Mouse (Mus musculus) adrenal gland, postnatal 0 days (tissue): Measurements from ENCODE around the gene Gm13275. TPM values are rescaled to one million over a fixed set of nuclear protein-coding genes. Genes with fewer than 3 reads are reported as not detected.

Experiments used
- polyA plus RNA-seq: library from polyadenylated mRNA; unstranded; fragments of >200 nt; fragmentation: Nextera tagmentation; extraction: Ambion mirVana; gene quantifications from 2 replicates; pipeline ENCODE4 v1.2.1, GENCODE M21; 2015

Gm13275 gene
- not detected in 2 replicates for polyA plus RNA-seq

GRCm38 (mm10) chr4:88793936-88794675, at the start of gene Gm13275:
Gm13275 (plus strand) TSS chr4:88794487.

DNA sequence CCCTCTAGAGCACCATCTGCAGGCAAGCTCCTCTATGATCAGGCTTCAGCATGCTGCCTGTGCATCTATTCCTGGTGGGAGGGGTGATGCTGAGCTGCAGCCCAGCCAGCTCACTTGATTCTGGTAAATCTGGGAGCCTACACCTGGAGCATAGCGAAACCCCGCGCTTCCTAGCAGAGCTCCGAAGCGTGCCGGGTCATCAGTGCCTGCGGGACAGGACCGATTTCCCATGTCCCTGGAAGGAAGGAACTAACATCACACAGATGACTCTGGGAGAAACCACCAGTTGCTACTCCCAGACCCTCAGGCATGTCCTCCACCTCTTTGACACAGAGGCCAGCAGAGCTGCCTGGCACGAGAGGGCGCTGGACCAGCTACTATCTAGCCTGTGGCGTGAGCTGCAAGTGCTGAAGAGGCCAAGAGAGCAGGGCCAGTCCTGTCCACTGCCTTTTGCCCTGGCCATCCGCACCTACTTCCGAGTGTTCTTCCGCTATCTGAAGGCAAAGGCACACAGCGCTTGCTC, 39.4 kb upstream of the Gm13275 start, which contains the start of gene Gm13271:
Gene Gm13271 (plus strand): TSS at position 51 of the 523 bp plus-strand sequence.

GRCm38 (mm10) chr4:88759610-88760268, 34.5 kb upstream of the Gm13275 start, which contains the start of gene Gm13283:
Gm13283 (plus strand) TSS chr4:88760119.

DNA sequence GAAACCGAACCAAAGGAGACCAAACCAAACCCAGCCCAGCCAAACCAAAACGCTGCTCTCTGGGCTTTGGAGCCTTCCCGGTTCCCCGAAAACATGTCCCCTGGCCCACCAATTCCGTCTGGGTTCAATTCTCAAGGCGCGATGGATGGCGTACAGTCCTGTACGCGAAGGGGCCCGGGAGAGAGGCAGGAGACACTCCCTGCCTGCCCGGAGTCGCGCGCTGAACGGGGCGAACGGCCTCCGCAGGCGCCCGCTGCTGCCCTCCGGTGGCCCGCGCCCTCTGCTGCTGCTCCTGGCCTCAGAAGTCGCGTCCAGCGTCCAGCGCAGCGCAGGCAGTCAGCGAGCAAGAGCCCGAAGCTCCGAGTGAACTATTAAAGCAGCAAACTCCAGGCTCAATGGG, 20.8 kb upstream of the Gm13275 start, which contains the start of gene Gm13290:
Gene Gm13290 (plus strand): TSS at position 301 of the 400 bp plus-strand sequence.

GRCm38 (mm10) chr4:88776622-88777021, 17.7 kb upstream of the Gm13275 start, which contains the start of gene Gm13289:
Gm13289 (plus strand) TSS chr4:88776922.

DNA sequence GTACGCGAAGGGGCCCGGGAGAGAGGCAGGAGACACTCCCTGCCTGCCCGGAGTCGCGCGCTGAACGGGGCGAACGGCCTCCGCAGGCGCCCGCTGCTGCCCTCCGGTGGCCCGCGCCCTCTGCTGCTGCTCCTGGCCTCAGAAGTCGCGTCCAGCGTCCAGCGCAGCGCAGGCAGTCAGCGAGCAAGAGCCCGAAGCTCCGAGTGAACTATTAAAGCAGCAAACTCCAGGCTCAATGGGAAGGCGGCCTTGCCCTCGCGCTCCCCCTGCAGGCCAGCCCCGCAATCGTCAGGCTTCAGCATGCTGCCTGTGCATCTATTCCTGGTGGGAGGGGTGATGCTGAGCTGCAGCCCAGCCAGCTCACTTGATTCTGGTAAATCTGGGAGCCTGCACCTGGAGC, 14.7 kb upstream of the Gm13275 start, which contains the start of gene Gm13272:
Gene Gm13272 (plus strand): TSS at position 301 of the 400 bp plus-strand sequence.

DNA sequence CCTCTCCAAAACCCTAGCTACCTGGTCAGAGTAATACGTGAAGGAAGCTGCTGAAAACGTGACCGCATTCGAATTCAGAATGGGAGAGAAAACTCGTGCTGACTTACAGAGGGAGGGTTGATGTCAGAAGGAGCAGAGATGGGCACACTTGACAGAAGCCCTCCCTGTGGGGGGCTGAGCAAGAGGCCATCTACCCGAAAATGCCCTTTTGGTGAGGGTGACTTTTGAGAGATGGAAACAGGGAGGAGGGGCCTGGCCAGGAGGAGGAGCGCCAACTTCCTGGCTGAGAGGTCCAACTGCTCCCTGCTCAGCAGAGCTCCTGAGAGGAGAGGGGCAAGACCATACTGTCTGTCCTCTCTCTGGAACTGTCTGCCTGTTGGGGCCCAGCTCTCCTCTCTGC, 12.5 kb upstream of the Gm13275 start, which contains the start of gene Ifnz:
Gene Ifnz (plus strand): TSS at position 301 of the 400 bp plus-strand sequence.

DNA sequence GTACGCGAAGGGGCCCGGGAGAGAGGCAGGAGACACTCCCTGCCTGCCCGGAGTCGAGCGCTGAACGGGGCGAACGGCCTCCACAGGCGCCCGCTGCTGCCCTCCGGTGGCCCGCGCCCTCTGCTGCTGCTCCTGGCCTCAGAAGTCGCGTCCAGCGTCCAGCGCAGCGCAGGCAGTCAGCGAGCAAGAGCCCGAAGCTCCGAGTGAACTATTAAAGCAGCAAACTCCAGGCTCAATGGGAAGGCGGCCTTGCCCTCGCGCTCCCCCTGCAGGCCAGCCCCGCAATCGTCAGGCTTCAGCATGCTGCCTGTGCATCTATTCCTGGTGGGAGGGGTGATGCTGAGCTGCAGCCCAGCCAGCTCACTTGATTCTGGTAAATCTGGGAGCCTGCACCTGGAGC, 8.9 kb upstream of the Gm13275 start, which contains the start of gene Gm13276:
Gene Gm13276 (plus strand): TSS at position 301 of the 400 bp plus-strand sequence.

GRCm38 (mm10) chr4:88788402-88788801, 5.9 kb upstream of the Gm13275 start, which contains the start of gene Gm13277:
Gm13277 (plus strand) TSS chr4:88788632.

GRCm38 (mm10) chr4:88791250-88791649, 3.0 kb upstream of the Gm13275 start, which contains the start of gene Gm13278:
Gm13278 (plus strand) TSS chr4:88791550.

GRCm38 (mm10) chr4:88797097-88797496, 2.8 kb downstream of the Gm13275 start, which contains the start of gene Gm13279:
Gm13279 (plus strand) TSS chr4:88797397.

GRCm38 (mm10) chr4:88799365-88799764, 5.1 kb downstream of the Gm13275 start, which contains the start of gene Gm13285:
Gm13285 (plus strand) TSS chr4:88799665.

GRCm38 (mm10) chr4:88802954-88803353, 8.7 kb downstream of the Gm13275 start, which contains the start of gene Gm13287:
Gm13287 (plus strand) TSS chr4:88803254.

GRCm38 (mm10) chr4:88805231-88805630, 10.9 kb downstream of the Gm13275 start, which contains the start of gene Gm13288:
Gm13288 (plus strand) TSS chr4:88805531.

GRCm38 (mm10) chr4:88815928-88816327, 21.6 kb downstream of the Gm13275 start, which contains the start of gene Ifna7:
Ifna7 (plus strand) TSS chr4:88816228.

DNA sequence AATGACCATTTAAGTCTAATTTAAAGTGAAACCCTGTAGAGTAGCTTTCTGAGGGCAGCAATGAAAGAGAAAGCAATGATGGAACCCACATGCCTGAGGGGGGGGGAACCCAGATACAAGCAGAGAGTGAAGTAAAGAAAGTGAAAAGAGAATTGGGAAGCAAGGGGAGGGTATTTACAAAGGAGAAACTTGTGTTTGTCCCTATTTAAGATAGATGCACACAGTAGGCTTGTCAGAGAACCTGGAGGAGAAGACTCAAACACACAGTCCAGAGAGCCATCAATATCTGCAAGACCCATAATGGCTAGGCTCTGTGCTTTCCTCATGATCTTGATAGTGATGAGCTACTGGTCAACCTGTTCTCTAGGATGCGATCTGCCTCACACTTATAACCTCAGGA, 25.4 kb downstream of the Gm13275 start, which contains the start of gene Ifna11:
Gene Ifna11 (plus strand): TSS at position 301 of the 400 bp plus-strand sequence.

DNA sequence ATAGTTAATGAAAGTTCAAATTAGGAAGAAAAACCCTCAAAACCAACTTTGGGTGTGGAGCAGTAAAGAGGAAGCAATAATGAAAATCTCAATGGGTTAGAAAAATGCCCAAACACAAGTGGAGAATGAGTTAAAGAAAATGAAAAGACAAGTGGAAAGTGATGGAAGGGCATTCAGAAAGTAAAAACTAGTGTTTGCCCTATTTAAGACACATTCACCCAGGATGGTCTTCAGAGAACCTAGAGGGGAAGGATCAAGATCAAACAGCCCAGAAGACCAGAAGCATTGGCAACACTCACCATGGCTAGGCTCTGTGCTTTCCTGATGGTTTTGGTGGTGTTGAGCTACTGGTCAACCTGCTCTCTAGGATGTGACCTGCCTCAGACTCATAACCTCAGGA, 32.8 kb downstream of the Gm13275 start, which contains the start of gene Ifna6:
Gene Ifna6 (plus strand): TSS at position 301 of the 400 bp plus-strand sequence.

DNA sequence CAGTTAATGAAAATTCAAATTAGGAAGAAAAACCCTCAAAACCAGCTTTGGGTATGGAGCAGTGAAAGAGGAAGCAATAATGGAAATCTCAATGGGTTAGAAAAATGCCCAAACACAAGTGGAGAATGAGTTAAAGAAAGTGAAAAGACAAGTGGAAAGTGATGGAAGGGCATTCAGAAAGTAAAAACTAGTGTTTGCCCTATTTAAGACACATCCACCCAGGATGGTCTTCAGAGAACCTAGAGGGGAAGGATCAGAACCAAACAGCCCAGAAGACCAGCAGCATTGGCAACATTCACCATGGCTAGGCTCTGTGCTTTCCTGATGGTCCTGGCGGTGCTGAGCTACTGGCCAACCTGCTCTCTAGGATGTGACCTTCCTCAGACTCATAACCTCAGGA, 40.9 kb downstream of the Gm13275 start, which contains the start of gene Ifna5:
Gene Ifna5 (plus strand): TSS at position 301 of the 400 bp plus-strand sequence.

DNA sequence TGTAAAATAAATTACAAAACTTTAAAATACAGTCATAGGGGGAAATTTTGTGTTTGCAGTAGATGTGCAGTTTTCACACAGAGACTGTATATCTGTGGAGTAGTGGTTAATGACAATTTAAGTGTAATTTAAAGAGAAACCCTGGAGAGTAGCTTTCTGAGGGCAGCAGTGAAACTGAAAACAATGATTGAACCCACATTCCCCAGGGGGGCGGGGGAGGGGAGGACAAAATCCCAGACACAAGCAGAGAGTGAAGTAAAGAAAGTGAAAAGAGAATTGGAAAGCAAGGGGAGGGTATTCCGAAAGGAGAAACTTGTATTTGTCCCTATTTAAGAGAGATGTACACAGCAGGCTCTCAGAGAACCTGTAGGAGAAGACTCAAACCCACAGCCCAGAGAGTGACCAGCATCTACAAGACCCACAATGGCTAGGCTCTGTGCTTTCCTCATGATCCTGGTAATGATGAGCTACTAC, 47.2 kb downstream of the Gm13275 start, which contains the start of gene Ifna4:
Gene Ifna4 (plus strand): TSS at position 424 of the 474 bp plus-strand sequence.

